Mouse (Mus musculus) stomach, postnatal 0 days (tissue): Measurements from ENCODE around the gene Aqp1. TPM values are rescaled to one million over a fixed set of nuclear protein-coding genes. Genes with fewer than 3 reads are reported as not detected.

Source experiments
- ATAC-seq: fragments of 200-750 bp; cut with Nextera tagmentation; 2 replicates; pipeline ENCODE4 v1.8.0; 2017; ENCODE audit not compliant: low FRiP score, low TSS enrichment
- DNase-seq: peaks from one replicate; pipeline ENCODE4 v3.0.0-alpha.2; 2016; ENCODE audit warnings: low spot score
- H3K27ac ChIP-seq: fragments of 300-500 bp; sonication (generic); replicated peaks from 2 replicates; pipeline ENCODE4 v1.5.1; 2014; ENCODE audit warnings: mild to moderate bottlenecking, control low read depth
- H3K27me3 ChIP-seq: fragments of 300-500 bp; sonication (generic); 2 replicates; pipeline ENCODE4 v1.6.1; 2014; ENCODE audit warnings: low read length; ENCODE audit not compliant: control insufficient read depth, insufficient read depth
- H3K36me3 ChIP-seq: fragments of 300-500 bp; sonication (generic); 2 replicates; pipeline ENCODE4 v1.6.1; 2014; ENCODE audit warnings: low read length, mixed read lengths; ENCODE audit not compliant: control insufficient read depth, insufficient read depth
- H3K4me1 ChIP-seq: fragments of 300-500 bp; sonication (generic); replicated peaks from 2 replicates; pipeline ENCODE4 v1.6.1; 2014; ENCODE audit warnings: antibody characterized with exemption; ENCODE audit not compliant: control insufficient read depth, insufficient read depth
- H3K4me2 ChIP-seq: fragments of 300-500 bp; sonication (generic); replicated peaks from 2 replicates; pipeline ENCODE4 v1.6.1; 2014; ENCODE audit warnings: low read depth, mild to moderate bottlenecking, control low read depth, moderate library complexity
- H3K4me3 ChIP-seq: fragments of 300-500 bp; sonication (generic); 2 replicates; pipeline ENCODE4 v1.5.1; 2014; ENCODE audit warnings: low read depth, low read length, control low read depth
- H3K9ac ChIP-seq: fragments of 300-500 bp; sonication (generic); 2 replicates; pipeline ENCODE4 v1.6.1; 2014; ENCODE audit warnings: mild to moderate bottlenecking, low read length, control low read depth, mixed read lengths
- H3K9me3 ChIP-seq: fragments of 300-500 bp; sonication (generic); 2 replicates; pipeline ENCODE4 v1.6.1; 2016; ENCODE audit warnings: low read length; ENCODE audit not compliant: control insufficient read depth
- CTCF ChIP-seq: IDR thresholded peaks from 2 replicates; pipeline ENCODE4 v1.5.1; 2016; ENCODE audit warnings: antibody characterized with exemption, low read depth, mild to moderate bottlenecking, moderate library complexity
- EP300 ChIP-seq: optimal IDR thresholded peaks from 2 replicates; pipeline ENCODE3; 2016; ENCODE audit warnings: antibody characterized with exemption
- WGBS: fragments of 180-500 bp; shearing (Covaris S2); extraction: QIAGEN DNeasy Blood & Tissue Kit; methylation state at CpG from one replicate; pipeline ENCODE4 v1.1.7; 2014; 5-methylcytosine and 5-hydroxymethylcytosine counted together
- polyA plus RNA-seq: library from polyadenylated mRNA; unstranded; fragments of >200 nt; fragmentation: Nextera tagmentation; extraction: Ambion mirVana; gene quantifications from 2 replicates; pipeline ENCODE4 v1.2.1, GENCODE M21; 2015

The Aqp1 gene
- polyA plus RNA-seq, 1 experiment from 2014 or later: 16.2 TPM

DNA sequence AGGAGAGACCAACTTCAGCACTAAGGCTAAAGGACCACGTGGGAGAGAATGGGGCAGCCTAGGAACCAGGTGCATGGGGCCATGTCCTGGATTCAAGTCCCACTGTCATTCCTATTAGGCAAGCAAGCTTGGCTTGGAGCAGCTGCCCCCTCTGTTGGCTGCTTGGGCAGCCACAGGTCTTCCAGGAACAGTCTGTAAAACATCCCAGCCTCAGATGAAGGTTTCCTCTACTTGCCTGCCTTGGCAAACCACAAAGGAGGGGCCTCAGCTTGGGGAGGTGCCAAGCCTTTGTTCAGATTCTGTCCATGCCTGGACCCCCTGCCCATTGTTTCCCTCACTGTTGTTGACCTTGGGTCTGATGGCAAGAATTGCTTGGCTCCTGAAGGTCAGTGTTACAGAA, 11.4 kb upstream of the Aqp1 start:
- Histone ChIP-seq H3K4me1 (0 out of 2 replicates have a peak, but pooled peaks cover 3% of the 10 kb centered on the region), H3K36me3 (no peaks in the 10 kb centered on the region), H3K4me3 (no peak overlapping the region), H3K4me2 (no peak overlapping the region), H3K27me3 (no peaks in the 10 kb centered on the region), H3K9me3 (no peaks in the 10 kb centered on the region), H3K27ac (no peak overlapping the region; the same call in 1 of the 2 replicates), H3K9ac (no peak overlapping the region)
- TF ChIP-seq CTCF: peak; percentile 56
- no peak for TF ChIP-seq EP300
- ATAC-seq (0 out of 2 replicates have a peak, but pooled peaks have one; percentile 13), DNase-seq (no peak)
- 56% methylated on average over 1 of the region's 1 CpGs for WGBS

DNA sequence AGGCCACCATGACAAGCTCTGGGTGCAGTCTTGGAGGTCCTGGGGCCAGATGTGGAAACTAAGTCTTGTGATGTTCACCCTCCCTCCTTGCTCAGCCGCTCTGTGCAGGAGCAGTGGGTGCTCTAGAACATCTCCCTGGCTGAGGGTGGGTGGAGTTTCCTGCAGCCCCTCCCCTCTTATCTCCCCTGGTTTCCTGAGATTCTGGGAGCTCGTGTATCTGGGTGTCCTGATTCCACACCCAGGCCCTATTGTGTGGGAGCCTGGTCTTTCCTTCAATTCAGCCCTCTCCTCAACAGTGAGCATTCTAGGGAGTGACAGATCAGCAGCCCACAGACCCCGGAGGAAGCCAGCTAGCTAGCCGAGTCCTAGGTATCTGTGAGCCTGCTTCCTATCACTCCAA, 9.9 kb upstream of the Aqp1 start:
- WGBS: 67% methylated on average over 4 of the region's 4 CpGs
- H3K27ac ChIP-seq: no peak overlapping the region
- TF ChIP-seq CTCF (no peak), EP300 (no peak)

DNA sequence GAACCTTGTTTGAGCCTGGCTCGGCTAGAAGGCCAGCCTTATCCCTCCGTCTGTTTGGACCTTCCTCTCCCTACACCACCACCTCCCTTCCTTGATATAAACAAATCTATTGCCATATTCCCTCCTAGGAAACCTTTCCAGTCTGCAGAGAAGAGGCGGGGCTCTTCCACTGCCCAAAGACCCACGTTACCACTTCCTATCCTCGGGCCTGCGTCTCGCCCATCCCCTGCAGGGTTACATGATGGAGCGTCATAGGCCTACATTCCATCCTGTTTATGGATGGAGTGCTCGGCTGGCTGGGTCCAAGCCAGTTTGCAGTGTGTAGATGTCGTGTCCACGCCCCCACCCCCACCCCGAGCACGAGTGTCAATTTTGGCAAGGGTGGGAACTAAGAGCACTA, 8.9 kb upstream of the Aqp1 start:
- Histone ChIP-seq H3K9me3 (no peaks in the 10 kb centered on the region), H3K4me1 (0 out of 2 replicates have a peak, but pooled peaks cover 6% of the 10 kb centered on the region), H3K27ac (no peak overlapping the region), H3K4me3 (no peak overlapping the region), H3K36me3 (no peaks in the 10 kb centered on the region), H3K9ac (no peak overlapping the region), H3K4me2 (no peak overlapping the region), H3K27me3 (no peaks in the 10 kb centered on the region)
- TF ChIP-seq EP300 (no peak), CTCF (no peak)
- DNase-seq (no peak), ATAC-seq (no peak)
- WGBS: 54% methylated on average over 13 of the region's 13 CpGs

More for the DNA sequence above, 9.9 kb upstream of the Aqp1 start:
- Histone ChIP-seq H3K9ac (no peak overlapping the region), H3K9me3 (no peaks in the 10 kb centered on the region), H3K4me3 (no peak overlapping the region), H3K27me3 (no peaks in the 10 kb centered on the region), H3K4me2 (no peak overlapping the region), H3K36me3 (no peaks in the 10 kb centered on the region), H3K4me1 (no peaks in the 10 kb centered on the region)
- DNase-seq: no peak
- ATAC-seq: no peak

DNA sequence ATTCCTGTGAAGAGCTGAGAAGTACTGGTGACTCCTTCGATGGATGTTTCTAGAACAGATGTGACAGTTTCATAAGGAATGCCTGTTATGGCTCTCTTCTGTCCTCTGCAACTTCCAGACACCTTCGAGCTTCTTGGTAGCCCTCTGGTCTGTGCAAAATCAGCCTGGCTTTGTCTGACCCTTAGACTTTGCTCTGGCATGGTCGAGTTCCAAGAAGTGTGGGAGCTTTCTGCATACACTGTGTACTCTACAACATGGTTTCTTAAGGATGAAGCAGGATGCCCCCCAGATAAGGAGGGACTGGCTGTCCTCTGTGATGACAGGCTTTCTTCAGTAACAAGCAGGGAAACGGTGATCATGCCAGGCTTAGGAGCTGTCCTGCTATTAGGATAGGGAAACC, 8.1 kb upstream of the Aqp1 start:
- Histone ChIP-seq H3K27me3 (no peaks in the 10 kb centered on the region), H3K4me3 (no peak overlapping the region), H3K9ac (no peak overlapping the region), H3K9me3 (no peaks in the 10 kb centered on the region), H3K36me3 (no peaks in the 10 kb centered on the region), H3K4me1 (0 out of 2 replicates have a peak, but pooled peaks cover 6% of the 10 kb centered on the region), H3K27ac (no peak overlapping the region), H3K4me2 (no peak overlapping the region)
- ATAC-seq: no peak
- WGBS: 59% methylated on average over 4 of the region's 4 CpGs
- DNase-seq: no peak
- no peak for TF ChIP-seq CTCF
- no peak for TF ChIP-seq EP300

DNA sequence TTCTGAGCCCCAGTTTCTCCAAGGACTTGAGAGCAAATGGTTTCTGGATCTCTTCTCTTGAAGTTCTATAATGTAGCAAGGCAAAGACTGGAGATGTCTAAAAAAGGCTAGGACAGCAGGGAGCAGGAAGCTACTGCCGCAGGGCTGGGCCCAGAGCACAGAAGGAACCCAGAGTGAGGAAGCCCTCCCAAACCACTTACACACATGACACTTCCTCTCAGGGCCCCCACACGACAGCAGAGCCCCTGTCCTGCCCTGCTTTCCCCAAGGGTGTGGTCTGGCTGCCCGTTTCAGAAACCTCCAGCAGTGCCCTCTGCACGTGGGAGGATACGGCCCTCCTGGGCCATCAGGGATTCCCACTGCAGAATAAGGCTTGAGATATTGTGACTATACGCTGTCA, 4.9 kb upstream of the Aqp1 start:
- Histone ChIP-seq H3K9me3 (no peaks in the 10 kb centered on the region), H3K4me2 (no peak overlapping the region), H3K36me3 (no peaks in the 10 kb centered on the region), H3K27ac (no peak overlapping the region), H3K9ac (no peak overlapping the region), H3K4me1 (0 out of 2 replicates have a peak, but pooled peaks cover 6% of the 10 kb centered on the region), H3K27me3 (no peaks in the 10 kb centered on the region), H3K4me3 (no peak overlapping the region)
- ATAC-seq: no peak
- 70% methylated on average over 6 of the region's 6 CpGs for WGBS
- TF ChIP-seq CTCF: no peak
- no peak for TF ChIP-seq EP300
- no peak for DNase-seq

DNA sequence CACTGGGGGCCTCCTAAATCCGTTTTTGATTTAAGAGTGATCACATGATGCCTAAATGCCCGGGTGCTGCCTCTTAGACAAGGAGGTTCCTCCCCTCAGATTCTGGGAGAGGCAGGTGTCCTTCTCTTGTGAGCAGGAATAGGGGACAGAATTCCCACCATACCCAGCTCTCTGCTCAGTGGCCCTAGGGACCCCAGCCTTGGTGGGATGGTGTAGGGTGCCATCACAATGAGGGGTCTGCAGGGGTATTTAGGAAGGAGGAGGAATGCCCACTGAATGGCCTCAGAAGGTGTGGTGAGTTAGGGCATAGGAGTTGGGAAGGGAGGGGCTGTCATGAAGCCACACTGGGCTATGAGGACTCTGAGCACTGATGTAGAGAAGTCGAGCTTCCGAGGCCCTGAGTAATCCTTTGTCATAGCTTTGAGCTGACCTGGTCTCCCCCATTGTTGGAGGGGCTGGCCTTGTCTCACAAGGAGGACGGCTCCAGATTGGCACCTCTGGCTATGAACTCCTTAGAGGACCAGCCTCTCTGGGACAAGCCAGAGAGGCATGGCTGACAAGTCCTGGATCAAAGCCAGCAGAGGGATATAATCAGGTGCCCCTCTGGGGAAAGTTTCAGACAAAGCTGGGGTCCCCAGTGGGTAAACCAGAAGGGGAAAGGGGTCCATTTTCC, 4.0 kb upstream of the Aqp1 start:
- H3K4me2 ChIP-seq: no peak overlapping the region
- DNase-seq (no peak), ATAC-seq (no peak)
- no peak overlapping the region for H3K4me3 ChIP-seq
- 51% methylated on average over 5 of the region's 5 CpGs for WGBS
- no peak overlapping the region for H3K9ac ChIP-seq
- H3K9me3 ChIP-seq: no peaks in the 10 kb centered on the region
- no peaks in the 10 kb centered on the region for H3K27me3 ChIP-seq
- H3K36me3 ChIP-seq: no peaks in the 10 kb centered on the region
- no peak overlapping the region for H3K27ac ChIP-seq
- 0 out of 2 replicates have a peak, but pooled peaks cover 6% of the 10 kb centered on the region for H3K4me1 ChIP-seq
- no peak for TF ChIP-seq EP300
- no peak for TF ChIP-seq CTCF
